Mouse (Mus musculus): ENCODE data around the gene Dnah6.

- TF ChIP-seq CTCF (IDR thresholded peaks at IDR 0.05; ENCODE audit: borderline replicate concordance, extremely low read depth, insufficient read depth, insufficient read length), result no peak
- TF ChIP-seq POLR2A (IDR thresholded peaks at IDR 0.05; ENCODE audit: borderline replicate concordance, extremely low read depth, insufficient read depth, insufficient read length, poor library complexity, severe bottlenecking), result no peak
Measured at GRCm38 (mm10) chr6:72969787-72970186, 251.7 kb downstream of the Dnah6 start.
